Mouse (Mus musculus): Measurements from ENCODE around the gene Armt1.

DNA sequence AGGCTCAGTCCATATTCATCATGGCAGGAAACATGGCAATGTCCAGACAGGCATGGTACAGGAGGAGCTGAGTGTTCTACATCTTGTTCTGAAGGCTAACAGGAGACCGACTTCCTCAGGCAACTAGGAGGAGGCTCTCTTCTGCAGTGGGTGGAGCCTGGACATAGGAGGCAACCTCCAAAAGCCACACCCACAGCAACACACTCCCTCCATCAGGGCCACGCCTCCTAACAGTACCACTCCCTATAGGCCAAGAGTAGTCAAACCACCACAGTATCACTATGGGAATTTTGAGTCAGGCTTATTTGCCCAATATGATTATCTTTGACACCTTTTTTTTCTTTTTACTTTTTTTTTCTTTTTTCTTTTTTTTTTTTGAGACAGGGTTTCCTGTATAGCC lies 27.9 kb downstream of the Armt1 start:
- no peak for TF ChIP-seq CTCF (IDR thresholded peaks at IDR 0.05; ENCODE audit: extremely low read depth, insufficient read depth, low read length)
- TF ChIP-seq POLR2A (IDR thresholded peaks at IDR 0.05; ENCODE audit: extremely low read depth, insufficient read depth, low read length), result no peak

All from cortical plate, adult 2 months (tissue).